Mouse (Mus musculus) layer of hippocampus, adult 8-10 months (tissue): ENCODE data around the gene Slc41a1. TPM values are rescaled to one million over a fixed set of nuclear protein-coding genes. Genes with fewer than 3 reads are reported as not detected.

Experiments used
- DNase-seq, 2 experiments: peaks; one replicate each; pipeline ENCODE4 v3.0.0; 2022; ENCODE audit warnings: low spot score in 2 of 2
- total RNA-seq, 4 experiments: library from RNA; stranded (reverse); gene quantifications; 2 replicates each; pipeline ENCODE4 v1.2.4; 2022

The Slc41a1 gene
- total RNA-seq, 4 experiments from 2014 or later: 66.7 to 71.1 (median 68.5) TPM

DNA sequence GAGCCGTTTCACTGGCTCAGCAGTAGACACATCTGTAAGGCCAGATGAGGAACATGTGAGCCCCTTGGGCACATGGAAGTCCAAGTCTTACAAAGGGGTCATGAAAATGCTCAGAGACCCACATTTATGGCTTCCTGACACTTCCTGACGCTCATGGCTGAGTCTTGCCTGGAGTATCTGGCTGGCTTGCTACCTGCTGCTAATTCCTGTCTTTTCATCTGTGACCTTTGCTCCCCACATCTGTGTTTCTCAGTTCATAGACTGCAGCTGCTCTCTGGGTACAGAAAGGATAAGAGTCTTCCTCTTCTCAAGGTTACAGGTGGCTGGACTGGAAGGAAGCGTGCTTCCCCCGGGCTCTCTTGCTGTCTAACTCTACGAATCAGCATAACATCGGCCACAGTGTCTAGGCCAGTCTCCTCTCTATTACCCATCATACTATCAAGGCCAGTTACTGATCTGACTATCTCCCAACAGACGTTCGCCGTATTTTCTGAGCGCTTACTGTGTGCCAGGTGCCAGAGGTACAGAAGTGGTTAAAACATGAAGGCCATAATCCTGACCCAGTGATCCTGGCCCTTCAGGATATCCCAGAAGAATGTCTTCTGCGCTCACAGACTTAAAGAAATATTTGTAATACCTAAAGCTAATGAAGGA, 2.6 kb upstream of the Slc41a1 start:
- no peak for DNase-seq

DNA sequence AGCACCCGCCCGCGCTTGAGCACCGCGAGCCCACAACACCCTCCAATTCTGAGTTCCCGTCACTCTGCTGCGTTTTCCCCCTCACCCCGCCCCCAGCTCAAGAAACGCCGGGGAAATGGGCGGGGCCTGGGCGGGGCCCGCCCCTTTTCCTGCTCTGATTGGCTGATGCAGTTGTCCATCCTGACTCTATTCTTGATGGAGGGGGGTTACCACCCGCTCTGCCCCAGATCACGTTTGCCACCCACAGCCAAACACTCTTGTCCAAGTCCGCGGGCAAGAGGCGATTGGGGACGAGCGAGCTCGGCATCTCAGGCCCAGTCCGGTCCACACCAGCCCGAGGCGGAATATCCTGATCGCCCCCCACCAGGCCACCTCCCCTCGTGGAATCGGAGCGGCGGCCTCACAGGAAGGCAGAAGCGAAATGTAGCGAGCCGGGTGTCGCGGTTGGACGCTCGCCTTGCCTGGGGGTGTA, 530 bp downstream of the Slc41a1 start:
- peak; percentile 93 to 95 for DNase-seq

DNA sequence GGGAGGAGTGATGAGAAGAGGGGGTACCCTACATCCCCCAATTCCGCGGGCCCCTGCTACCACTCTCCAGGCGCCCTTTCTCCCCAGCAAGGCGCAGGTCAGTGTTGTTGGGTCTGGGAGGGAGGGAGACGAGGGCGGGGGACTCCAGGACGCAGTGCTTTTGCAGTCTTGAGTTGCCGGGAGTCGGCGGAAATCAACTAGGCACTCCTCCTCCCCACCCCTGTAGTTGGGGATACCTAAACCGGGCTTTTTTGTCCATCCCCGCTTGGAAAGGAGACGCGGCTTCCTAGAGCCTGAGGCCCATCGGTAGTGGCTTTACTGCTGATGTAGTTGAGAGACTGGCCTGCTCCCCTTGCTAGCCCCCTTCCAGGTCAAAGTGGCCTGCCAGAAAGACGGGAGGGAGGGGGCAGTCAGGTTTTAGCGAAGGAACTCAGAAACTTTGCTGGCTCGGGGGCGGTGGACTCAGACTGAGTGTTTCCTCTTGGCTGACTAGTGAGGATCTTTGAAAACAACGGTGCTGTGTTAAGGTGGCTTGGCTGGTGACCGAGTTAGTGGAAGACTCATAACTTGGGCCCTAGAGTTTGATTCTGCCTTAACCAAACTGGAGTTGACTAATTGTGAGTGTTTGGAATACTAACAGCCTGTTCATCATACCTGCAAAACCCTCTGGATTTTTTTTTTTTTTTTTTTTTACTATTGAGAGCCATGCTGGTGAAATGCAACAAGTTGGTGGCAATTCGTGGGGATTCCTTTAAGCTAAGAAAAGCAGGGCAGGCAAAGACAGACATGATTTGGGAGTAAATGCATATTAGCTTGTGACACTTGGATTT, 1.2 kb downstream of the Slc41a1 start:
- peak in 1 of 2 experiments; percentile 26 for DNase-seq

DNA sequence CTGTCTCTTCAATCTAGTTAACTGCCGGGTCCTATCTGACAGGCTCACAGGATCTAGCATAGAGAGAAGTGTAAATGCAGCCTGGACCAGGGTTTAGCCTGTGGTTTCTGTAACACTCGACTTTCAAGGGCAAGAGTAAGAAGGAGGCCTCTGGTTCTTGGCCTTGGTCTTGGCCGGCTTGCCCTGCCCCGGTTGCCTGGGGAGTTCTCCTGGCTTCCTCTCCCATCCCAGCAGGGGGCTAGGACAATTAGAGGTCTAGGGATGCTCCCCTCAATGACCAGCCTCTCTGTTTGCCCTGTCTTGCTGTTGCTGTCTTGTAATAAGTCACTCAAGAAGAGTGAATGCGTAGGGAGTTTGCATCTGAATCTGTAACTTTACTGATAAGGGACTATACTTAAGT, 2.0 kb downstream of the Slc41a1 start:
- no peak for DNase-seq

DNA sequence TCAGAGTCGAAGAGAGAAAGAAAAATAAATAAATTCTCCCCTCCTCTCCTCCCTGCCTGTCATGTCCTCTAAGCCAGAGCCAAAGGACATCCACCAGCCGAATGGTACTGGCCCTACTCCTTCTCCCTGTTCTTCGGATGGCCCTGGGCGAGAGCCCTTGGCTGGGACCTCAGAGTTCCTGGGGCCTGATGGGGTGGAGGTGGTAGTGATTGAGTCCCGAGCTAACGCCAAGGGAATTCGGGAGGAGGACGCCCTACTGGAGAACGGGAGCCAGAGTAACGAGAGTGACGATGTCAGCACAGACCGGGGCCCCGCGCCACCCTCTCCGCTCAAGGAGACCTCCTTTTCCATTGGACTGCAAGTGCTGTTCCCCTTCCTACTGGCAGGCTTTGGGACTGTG, 3.3 kb downstream of the Slc41a1 start:
- no peak for DNase-seq

DNA sequence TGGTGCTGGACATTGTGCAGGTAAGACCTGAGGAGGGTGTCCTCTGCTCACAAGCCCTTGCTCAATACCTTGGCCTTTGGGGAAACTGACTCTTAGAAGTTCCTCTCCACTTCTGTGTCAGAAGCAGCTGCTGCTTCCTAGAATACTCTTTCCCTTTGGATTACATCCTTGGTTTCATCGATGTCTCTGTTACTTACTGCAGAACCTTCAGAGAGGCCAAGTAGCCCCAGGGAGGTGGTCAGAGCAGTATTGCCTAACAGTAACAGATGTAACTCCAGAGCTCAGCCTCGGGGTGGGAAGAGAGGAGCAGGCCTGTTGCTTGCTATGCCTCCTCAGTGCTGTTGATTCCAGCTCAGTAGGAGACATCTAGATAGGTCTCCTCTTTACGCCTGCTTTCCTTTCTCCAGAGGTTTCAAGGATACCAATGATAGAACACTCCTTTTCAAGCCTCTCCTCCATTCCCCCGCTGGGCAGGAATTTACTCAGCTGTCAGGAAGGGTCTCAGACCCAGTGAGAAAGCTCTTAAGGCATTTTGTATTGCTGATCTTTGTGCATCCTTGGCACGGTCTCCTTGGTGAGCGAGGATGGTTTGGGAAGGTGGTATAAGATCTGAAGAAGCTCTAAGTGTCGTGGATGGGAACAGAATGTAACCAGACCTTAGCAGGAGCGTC, 3.8 kb downstream of the Slc41a1 start:
- DNase-seq: no peak

DNA sequence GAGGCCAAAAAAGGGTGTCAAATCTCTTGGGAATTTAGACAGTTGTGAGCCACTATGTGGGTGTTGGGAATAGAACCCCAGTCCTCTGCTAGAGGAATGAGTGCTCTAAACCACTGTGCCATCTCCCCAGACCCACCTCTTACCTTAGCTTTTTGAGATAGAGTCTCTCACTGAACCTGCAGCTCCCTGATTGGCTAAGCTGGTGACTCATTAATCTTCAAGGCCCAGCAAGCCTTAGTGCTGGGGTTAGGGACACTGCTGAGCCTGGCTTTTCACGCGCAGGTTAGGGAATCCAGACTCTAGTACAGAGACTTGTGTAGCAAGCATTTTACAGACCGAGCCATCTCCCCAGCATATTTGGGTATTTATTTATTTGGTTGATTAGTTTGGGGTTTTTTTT, 9.7 kb downstream of the Slc41a1 start:
- no peak for DNase-seq

DNA sequence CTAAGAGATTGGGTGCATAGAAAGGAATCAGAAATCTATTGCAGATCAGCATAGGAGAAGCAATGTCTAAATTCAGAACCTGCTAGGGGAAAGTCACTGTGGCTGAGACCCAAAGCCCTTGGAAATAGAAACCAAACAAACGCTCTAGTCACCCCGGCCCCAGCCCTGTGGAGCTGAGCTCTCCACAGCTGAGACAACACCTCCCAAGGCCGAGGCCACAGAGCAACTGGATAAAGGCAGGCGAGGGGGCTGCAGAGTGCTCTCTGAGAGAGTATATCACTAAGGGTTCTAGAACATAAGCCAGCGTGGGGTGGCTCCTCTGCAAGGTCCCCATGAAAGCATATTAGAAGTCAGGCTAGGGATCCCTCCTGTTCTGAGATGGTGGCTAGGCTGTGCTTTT, 11.2 kb downstream of the Slc41a1 start:
- DNase-seq: no peak

DNA sequence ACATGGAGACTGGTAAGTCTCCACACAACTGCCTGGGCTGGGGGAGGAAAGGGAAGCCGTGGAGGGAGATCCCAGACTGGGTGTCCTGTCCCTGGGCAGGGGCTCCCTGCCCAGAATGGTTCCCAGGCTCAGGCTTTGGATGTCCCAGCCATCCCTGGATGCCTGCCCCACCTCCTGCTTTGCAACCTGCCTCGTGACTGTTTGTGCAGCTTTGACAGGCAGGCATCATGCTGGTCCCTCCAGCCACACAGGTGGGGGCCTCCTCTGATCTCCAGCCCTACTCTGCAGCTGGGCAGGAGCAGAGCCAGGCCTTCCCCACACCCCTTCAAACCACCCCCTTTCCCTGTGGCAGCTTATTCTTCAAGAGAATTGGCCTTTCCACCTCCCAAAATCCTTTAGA, 12.0 kb downstream of the Slc41a1 start:
- no peak for DNase-seq

DNA sequence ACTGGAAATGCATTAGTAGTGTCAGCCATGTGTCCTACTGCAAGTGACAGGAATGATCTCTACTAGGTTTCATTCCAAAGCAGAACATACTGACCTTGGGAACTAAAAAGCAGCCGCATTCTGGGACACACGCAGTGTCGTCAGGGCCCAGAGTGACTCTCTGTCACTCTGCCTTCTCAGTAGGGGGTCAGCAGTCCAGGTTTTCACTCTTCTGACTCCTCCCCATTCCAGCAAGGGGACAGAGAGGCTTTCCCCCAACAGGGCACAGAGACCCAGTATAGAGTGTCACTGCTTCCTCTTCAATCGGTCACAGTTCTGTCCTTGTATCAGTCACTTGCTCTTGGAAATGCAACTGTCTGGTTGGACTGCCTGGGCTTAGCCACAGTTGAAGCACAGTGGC, 14.9 kb downstream of the Slc41a1 start:
- DNase-seq: no peak

DNA sequence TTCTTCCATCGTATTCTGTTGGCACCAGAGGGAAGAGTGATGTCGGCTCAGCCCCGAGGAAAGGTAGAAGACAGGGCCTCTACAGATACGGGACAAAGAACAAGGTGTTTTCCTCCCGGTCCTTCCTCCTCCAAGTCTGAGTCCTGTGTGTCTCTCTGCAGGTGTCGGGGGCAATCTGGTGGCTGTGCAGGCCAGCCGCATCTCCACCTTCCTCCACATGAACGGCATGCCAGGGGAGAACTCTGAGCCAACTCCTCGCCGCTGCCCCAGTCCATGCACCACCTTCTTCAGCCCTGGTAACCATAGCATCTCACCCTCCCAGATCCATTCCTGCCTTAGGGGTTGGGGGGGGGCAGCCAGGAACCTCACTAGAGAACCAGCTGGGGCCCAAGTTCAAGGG, 16.5 kb downstream of the Slc41a1 start:
- no peak for DNase-seq

DNA sequence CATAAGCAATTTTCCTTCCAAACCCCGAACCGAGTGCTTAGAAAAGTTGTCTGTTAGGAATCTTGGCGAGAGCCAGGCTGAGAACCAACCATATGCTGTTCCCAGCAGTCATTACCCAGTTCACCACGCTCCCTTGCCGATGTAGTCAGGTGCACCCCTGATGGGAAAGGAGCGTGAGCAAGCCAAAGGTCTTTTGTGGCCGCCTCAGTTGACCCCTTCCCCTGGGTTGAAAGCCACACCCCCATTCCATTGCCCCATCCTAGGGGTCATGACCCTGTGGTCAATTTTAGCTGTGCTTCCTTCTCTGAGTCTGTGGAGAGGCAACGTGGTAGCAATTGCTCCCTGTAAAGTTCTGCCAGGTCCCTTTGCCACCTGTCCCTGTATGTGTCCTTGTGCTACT, 17.6 kb downstream of the Slc41a1 start:
- no peak for DNase-seq

DNA sequence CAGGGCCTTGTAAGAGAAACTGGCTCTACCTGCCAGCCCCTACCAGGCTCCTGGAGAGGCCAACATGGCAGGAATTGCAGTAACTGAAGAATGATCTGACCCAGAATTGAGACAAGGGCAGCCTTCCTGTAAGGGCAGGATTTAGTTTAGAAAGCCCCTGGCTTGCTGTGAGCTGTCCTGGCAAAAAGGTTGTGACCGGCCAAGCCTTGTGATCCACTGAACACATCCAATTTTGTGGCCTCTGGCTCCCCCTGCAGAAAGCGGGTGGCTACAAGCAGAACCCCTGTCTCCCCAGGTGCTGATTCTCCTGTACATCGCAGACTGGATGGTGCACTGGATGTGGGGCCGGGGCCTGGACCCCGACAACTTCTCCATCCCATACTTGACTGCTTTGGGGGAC, 19.0 kb downstream of the Slc41a1 start:
- DNase-seq: peak; percentile 40 to 60

DNA sequence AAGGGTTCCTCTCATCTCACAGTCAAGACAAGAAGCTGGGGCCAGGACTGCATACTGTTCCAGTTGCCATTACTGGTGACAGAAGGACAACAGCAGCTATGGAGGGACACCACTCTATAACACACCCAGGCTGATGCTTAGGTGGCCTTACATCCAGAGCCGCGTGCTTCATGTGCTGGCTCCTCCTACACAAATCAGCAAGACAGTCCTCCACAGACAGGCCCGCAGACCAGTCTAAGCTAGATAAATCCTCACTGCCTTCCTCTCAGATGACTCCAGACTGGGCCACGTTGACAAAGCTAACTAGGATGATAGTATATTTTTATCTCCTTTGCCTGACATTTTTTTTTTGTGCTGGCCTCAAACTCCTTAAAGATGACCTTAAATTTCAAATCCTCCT, 34.5 kb downstream of the Slc41a1 start:
- no peak for DNase-seq

DNA sequence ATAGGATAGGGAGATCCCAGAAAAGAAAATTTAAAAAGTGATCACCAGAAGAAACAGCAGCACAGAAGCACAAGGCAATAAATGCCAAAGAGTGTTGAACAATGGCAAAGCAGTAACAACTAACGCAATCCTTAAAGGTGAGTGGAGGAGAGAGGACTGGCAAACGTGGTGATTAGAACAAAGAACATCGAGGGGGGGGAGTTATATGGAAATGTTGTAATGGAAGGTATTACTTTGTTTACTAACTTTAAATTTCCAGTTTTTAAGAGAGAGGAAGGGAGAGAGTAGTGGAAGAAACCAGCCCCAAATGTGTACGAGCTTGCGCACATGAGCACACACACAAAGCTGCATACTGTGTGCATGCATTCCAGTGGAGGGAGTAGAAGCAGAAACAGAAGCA, 38.3 kb downstream of the Slc41a1 start:
- DNase-seq: no peak

DNA sequence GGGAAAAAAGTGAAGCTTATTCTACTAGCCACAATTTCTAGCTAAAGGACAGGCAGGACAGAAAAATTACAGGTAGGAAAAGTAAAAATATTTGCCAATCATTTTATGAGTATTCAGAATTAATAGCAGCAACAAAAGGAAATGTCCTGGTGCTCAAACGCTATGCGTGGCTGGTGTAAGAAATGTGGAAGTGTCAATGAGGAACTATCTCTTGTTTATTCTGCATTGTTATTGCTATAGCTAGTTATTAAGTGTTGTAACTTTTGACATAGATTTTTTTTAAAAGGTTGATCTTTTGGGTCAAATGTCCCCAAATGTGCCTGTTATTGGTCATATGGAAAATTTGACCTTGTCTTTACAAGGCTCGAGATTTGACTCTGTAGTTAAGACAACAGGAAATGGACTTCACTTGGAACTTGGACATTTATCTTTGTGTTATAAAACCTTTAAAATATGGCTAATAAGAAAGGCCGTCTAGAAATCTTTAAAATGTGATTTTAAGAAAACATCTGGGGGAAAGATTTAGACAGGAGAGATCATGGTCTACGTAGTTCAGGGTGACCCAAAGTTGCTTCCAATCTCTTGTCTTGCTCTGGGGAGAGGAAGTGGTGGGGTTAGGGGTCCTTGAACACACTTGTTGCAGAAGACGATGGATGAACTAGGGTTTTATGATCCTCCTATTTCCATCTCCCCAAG, 39.2 kb downstream of the Slc41a1 start:
- no peak for DNase-seq

DNA sequence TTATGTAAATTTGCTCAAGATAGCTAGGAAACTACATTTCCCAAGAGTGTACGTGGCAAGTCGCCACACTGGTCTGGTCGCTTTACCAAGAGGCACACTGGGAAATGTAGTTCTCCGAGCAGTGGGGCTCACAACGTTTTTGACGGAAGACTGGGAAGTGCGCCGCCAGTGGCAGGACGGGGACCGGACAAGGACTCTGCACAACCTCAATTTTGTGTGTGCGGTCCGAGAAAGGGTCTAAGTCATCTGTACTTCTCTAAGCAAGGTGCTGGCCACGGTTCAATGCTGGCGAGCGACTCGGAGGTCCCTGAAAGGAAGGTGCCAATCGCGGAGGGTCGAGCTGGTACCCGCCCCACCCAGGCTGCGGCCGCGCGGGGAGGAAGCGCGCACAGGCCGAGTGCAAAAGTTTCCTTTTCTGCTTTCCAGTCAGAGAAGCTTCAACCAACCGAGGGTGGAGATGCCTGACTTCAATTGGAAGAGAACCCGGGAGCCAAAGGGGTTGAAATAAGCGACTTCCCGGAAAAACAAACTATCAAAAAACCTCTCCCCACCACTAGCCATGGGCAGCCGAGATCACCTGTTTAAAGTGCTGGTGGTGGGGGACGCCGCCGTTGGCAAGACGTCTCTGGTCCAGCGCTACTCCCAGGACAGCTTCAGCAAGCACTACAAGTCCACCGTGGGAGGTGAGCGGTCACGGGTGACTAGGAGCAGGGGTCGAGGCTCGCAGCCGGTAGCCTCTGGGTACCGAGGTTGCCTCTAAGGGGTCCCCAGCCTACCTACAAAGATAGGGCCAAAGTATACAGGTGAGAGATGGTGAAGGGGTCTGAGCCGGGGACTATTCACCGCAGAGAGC, 40.0 kb downstream of the Slc41a1 start, which contains the start of gene Rab29:
Gene Rab29, plus strand, starts transcription at position 132 of the 853 bp plus-strand sequence.
- peak; percentile 86 to 89 for DNase-seq

DNA sequence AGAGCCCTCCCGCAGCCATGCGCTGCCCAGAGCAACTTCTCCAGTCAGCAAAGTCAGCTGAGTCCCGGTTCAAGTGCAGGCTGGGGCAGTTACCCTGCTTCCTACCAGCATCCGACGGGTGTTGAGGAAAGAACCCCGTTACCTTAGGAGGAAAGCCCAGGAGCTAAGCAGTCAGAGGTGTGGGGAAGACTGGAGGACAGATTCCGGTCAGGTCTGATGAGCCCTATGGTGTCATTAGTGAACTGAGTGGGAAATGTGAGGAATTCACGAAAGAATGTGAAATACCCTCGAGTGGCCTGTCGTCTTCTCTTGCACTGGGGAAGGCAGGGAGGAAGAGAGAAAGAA, 40.6 kb downstream of the Slc41a1 start:
- DNase-seq: no peak

DNA sequence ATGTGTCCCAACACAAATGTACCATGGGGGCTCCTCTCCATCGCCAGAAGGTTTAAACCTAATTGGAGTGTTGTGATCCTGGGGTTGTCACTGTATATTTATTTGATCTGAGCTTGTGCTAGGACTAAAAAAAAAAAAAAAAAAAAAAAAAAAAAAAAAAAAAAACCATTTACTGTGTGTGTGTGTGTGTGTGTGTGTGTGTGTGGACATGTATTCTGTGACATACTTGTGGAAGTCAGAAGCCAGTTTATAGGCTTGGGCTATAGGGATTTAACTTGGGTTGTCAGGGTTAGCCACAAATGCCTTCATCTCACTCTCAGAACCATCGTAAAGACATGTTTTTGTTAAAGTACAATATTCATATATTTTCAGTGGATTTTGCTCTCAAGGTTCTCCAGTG, 42.3 kb downstream of the Slc41a1 start:
- no peak for DNase-seq

DNA sequence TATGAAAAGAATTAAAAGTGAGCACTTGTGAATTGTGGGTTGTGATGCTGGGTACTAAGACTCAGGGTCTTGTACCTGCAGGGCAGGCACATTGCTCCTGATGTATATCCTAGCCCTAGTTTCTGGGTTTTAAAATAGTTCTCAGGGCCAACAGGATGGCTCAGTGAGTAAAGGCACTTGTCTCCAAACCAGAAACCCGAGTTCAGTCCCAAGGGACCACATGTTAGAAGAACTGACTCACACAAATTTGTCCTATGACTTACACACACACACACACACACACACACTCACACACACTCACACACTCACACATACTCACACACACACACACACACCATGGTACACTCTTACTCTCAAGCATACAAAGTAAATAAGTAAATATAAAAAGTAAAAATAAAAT, 45.6 kb downstream of the Slc41a1 start:
- no peak for DNase-seq

DNA sequence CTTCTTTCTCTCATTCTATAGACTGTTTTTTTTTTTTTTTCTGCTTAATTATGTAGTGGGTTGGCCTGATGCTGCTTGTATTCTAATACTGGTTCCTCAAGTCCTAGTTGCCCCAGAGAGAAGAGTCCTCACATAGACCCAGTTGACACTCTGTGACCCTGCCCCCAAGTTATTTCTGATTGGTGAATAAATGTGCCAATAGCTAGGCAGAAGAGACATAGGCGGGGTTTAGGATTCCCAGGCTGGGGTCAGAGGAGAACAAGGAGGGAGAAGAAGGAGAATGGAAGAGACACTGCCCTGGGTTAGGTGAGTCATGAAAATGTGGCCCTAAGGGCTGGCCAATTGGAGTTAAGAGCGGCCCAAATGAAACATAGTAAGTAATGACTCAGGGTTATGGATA, 52.5 kb downstream of the Slc41a1 start:
- no peak for DNase-seq
